ENCODE assay signal across 8 mouse cellular contexts in the genomic region with DNA sequence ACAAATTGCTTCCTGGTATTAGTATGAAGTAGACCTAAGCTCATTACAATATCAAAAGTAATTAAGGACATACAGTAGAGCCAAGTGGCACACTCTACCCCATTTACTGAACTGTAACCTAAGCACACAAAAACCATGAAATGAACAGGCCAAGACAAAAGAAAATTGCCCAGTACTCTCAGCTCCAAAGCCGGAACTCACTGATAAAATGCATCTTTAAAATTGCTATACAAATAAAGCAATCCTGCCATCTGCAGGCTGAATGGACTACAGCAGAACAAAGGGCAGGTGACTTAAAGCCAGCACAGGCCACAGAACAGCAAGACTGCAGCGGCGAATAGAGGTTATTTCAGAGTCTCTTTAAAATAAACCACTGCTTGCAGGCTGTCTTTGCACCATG. TPM values are rescaled to one million over a fixed set of nuclear protein-coding genes. Genes with fewer than 3 reads are reported as not detected.
DNase-seq lines count a peak whose midpoint lies in the region; ATAC-seq lines count a peak whose summit lies in the region.

No protein-coding gene starts in this region.

- H3K4me3 ChIP-seq in forebrain, embryonic 15.5 days, result no peak overlapping the region

- no peak overlapping the region for H3K9ac ChIP-seq in forebrain, embryonic 15.5 days (replicated peaks)

- intact Hi-C loops in left cerebral cortex, postnatal 10 days (cut with DNase I), result loop anchor here (5.0 kb wide), 1 partner anchor 471 kb away; no protein-coding TSS in a partner anchor

- no peaks in the 10 kb centered on the region for H3K36me3 ChIP-seq in forebrain, embryonic 15.5 days

- 26% methylated on average over 3 of the region's 3 CpGs for WGBS in forebrain, embryonic 15.5 days

- H3K4me1 ChIP-seq in forebrain, embryonic 15.5 days, result peaks cover 5% of the 10 kb centered on the region

- no peaks in the 10 kb centered on the region for H3K27me3 ChIP-seq in forebrain, embryonic 15.5 days

- peak; percentile 14 for DNase-seq in left cerebral cortex, adult 11 months (ENCODE audit: low spot score)
- DNase-seq in left cerebral cortex, postnatal 10 days (ENCODE audit: extremely low spot score in 1 of 2, low spot score in 2 of 2), result no peak
- DNase-seq in ES-CJ7 (ENCODE audit: low read depth, low spot score), result peak; percentile 17
- DNase-seq in brain, embryonic 18.5 days (ENCODE audit: low read depth, low spot score), result peak; percentile 36
- peak; percentile 69 for DNase-seq in kidney, adult 9 months

- no peak overlapping the region for H3K27ac ChIP-seq in forebrain, embryonic 15.5 days (replicated peaks)

- ATAC-seq in forebrain, embryonic 15.5 days (replicated peaks), result peak; percentile 58; the same call in 1 of the 2 replicates
- ATAC-seq in megakaryocyte progenitor cell, adult 5-6 weeks (replicated peaks; ENCODE audit: poor library complexity), result peak; percentile 93
- no peak for ATAC-seq in erythroblast, adult 5-6 weeks (replicated peaks; ENCODE audit: low FRiP score, poor library complexity, severe bottlenecking)

- no peak overlapping the region for H3K4me2 ChIP-seq in forebrain, embryonic 15.5 days (replicated peaks)

- no peaks in the 10 kb centered on the region for H3K9me3 ChIP-seq in forebrain, embryonic 15.5 days

RNA-seq across cellular contexts. Expression of a gene that starts 10.4 kb away (rescaled TPM):
- 10 to 100 TPM; 69.4 to 70.6 TPM for total RNA-seq in left cerebral cortex, postnatal 10 days (2021)
- polyA plus RNA-seq in forebrain, embryonic 15.5 days (2015; fragmentation: Nextera tagmentation; extraction: Ambion mirVana), result 58.7 and 62.2 TPM in 2 replicates
- total RNA-seq in megakaryocyte progenitor cell, adult 5-6 weeks (2015), result 17.9 and 20.9 TPM in 2 replicates
- total RNA-seq in megakaryocyte progenitor cell, adult 5-6 weeks (2017), result 28.7 and 29.1 TPM in 2 replicates
- 6.5 and 8.3 TPM in 2 replicates for total RNA-seq in erythroblast, adult 5-6 weeks (2015; ENCODE audit: low replicate concordance)
- 5.5 and 8.9 TPM in 2 replicates for total RNA-seq in erythroblast, adult 5-6 weeks (2017; ENCODE audit: low replicate concordance)

RNA-seq across cellular contexts. Expression of a gene that starts 10.6 kb away (rescaled TPM):
- 10 to 100 TPM; 29.8 to 29.9 TPM for total RNA-seq in left cerebral cortex, postnatal 10 days (2021)
- 45.2 and 48.1 TPM in 2 replicates for polyA plus RNA-seq in forebrain, embryonic 15.5 days (2015; fragmentation: Nextera tagmentation; extraction: Ambion mirVana)
- 47.0 and 66.0 TPM in 2 replicates for total RNA-seq in megakaryocyte progenitor cell, adult 5-6 weeks (2015)
- total RNA-seq in megakaryocyte progenitor cell, adult 5-6 weeks (2017), result 31.7 and 35.1 TPM in 2 replicates
- 10.7 and 38.2 TPM in 2 replicates for total RNA-seq in erythroblast, adult 5-6 weeks (2015; ENCODE audit: low replicate concordance)
- 16.7 and 21.2 TPM in 2 replicates for total RNA-seq in erythroblast, adult 5-6 weeks (2017; ENCODE audit: low replicate concordance)

Comparison
In these comparisons a context has a peak if more than half of its experiments do, and no peak if none do; other contexts are left out.
1. DNase-seq: peak in left cerebral cortex, adult 11 months (single experiment), ES-CJ7 (single experiment), brain, embryonic 18.5 days (single experiment) and kidney, adult 9 months (single experiment); none in left cerebral cortex, postnatal 10 days (0 of 2).